Mouse (Mus musculus) mature B cell (primary cell): ENCODE results near the gene Gm45623.

ENCODE experiments used
- in situ Hi-C: fragments of 300-500 bp; cut with MboI; formaldehyde crosslinking; loops from 2 replicates; pipeline ENCODE4 v1.14.3; 2019

Gene Gm45623

DNA sequence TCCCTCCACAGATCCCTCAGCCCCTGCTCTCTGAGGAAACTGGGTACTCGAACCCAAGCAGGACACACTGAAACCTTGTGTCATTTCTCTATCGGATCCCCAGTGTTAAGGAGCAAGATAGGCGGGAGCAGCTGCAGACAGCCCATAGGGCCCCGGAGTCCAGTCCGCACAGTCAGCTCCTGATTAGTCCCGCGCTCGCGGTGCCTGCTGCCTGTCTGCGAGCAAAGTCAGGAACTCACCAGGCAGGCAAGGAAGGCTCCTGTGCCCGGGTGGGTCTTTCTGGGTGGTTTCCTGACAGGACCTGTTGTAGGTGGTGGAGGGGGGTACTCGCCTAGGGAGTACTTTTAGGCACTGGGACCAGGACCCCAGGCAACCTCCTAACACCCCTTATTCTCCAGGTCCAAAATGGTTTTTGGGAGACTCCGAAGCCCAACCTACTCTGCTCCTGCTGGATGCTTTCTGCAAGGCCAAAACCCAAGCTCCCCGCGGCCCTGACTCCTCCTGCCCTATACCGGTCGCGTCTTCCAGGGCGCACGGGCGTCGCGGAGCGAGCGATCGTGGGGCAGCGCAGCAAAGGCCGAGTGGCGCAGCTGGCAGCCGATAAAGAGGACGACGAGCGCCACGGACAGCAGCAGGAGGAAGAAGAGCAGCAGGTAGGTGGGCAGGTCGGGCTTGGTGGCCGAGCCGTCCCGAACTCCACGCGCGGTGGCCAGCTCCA is 994 bp downstream of the Gm45623 start:
- in situ Hi-C loops = no loop called here

DNA sequence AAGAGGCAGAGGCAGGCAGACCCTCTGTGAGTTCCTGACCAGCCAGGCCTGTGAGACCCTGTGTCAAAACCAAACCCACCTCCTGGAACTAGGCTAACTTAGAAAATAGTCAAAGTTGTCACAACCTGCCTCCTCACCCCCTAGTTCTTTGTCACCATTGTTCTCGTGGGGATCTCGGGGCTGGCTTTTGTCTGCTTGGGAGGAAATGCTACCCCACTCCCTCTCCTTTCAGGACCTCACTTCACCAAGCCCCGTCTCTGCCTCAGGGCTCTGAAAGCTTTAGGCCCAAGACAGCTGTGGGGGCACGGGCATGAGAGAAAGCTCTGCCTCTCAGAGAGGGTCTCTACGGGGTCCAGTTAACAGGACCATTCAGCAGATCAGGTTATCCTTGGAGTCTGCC is 1.9 kb downstream of the Gm45623 start:
- in situ Hi-C loops = no loop called here

DNA sequence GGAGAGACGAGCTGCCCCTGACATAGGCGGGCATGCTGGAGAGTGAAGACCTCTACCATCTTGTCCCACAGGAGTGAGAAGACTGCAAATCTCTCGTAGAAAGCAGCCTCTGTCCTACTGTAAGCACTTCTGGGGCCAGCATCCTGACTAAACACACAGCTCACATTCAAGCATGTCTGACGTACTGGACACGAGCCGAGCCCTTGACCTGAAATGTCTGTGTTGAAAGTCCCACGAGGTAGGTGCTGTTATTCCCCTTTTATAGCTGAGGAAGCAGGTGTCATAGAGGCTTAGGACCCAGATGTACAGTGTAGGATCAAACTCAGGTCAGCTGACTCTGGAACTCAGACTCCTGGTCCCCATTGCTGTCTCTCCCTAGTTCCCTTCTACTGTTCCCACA is 4.2 kb downstream of the Gm45623 start:
- in situ Hi-C loops = no loop called here

DNA sequence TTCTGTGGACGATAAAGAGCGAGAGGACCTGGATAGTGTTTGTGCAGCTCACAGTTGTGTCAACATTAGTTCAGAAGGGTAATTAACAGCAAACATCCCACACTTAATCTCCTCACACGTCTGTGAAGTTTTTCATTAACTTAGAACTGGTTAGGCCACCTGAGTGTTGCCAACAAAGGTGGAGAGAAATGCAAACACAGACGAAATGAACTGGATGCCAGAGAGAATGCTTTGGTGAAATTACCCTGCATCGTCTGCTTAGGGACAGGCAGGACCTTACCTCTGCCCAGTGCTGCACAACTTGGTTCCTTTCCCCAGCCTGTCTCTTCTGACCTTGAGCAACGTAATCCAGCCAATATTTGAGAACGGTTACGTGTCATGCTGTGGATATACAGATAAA is 6.1 kb downstream of the Gm45623 start:
- in situ Hi-C loops = no loop called here

DNA sequence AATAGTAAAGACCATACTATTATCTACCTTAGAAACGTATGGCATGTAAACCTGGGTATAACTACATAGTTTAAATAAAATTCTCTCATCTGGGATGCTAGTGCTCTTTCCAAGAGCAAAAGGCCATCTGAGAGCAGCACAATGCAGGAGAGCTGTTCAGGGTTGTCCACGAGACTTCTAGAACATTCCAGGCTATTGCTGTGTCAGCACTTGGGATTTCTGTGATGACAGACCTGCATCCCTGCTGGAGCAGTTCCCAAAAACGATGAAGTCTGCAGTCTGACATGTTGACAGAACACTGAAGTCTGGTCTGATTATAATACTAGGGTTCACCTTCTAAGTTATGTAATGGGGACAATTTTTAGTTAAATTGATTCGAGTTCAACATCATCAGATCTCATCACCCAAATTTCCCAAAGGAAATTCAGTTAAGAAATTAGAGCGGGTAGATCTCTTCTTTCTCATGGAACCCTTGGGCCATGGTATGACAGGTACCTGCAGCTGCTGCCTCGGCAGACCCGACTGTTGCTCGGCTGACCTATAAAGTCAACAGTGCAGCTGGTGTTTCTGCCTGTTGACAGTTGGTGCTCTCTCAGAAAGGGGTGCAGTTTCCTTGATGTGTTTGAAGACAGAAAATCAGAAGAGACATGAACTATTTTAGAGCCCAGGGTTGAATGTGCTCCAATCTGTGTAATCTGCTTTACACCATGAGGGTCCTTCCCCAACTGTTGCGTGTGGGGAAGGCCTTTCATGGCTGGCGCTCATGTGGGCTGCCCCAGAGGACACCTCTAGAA is 6.7 kb downstream of the Gm45623 start:
- in situ Hi-C loops = no loop called here

DNA sequence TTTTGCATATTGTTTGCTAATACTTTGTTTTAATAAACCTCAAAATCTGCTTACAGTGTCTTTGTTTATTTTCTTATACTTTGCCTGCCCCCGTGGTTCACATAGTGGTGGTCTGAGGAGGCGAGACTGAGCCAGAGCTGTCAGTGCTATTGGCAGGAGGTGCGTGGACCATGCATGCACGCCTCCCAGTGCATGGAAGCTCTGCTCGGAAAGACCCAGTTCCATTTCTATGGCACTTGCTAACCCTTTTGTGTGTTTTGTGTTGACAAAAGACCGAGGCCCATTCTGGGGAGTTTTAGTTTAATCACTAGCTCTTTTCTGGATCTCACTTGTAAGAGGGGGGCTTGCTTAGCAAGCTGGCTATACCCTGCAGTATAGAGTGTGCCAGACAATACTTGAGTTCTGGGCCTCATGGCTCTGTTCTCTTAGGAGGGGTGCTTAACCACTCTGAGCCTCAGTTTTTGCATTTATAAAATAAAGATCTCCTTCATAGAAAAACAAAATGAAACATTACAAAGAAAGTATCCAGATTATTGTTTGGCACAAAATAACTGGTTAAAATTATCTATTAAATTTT is 11.2 kb downstream of the Gm45623 start:
- in situ Hi-C loops = no loop called here

DNA sequence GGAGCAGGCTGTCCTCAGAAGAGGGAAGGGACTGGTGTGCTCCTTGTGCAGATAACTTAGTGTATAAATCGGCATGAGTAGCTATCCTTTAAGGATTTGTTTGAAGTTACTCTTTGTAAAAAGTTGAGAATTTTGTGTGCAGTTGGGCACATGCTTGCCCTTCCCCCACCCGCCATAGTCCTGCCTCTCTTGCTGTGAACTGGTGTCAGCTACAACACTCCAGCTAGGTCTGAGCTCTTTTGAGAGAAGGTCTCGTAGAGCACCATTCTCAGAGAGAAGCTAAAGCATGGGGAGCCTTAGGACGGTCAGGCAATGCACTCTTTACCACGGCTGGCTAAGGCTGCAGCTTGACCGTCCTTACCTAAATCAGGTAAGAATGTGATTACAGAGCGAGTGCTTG is 11.9 kb downstream of the Gm45623 start:
- in situ Hi-C loops = no loop called here

DNA sequence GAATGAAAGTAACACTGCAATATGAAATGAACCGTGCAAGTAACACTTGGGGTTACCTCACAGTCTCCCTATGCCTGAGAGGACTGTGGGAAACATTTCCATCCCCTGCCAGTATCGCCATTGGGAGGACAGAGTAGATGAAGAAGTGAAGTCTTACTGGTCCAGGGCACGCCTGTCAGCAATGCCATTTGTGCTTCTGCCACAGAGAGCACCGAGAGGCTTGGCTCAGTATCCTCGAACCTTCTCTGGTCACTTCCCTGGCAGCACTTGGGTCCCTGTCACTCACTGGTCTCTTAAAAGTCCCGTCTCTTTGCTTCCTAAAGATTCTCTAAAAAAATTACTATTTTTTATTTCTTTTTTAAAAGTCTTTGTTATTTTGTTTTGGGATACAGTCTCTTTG is 13.1 kb downstream of the Gm45623 start:
- in situ Hi-C loops = no loop called here

DNA sequence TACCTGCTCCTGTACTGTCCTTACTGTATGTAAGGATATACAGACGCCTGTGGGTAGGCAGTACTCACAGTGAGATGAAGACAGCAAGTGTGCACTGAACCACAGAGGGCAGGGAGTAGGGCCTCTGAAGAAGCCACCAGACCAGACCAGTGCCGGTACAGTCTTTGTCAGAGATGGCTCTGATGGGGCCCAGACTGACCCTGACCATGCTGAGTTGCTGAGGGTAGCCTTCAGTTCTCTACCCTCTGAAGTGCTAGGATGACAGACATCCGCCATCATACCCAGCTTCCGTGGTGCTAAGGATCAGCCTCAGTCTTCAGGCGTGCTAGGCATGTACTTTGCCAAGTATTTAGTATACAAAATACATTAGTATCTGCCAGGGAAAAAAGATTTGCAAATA is 14.1 kb downstream of the Gm45623 start:
- in situ Hi-C loops = no loop called here

DNA sequence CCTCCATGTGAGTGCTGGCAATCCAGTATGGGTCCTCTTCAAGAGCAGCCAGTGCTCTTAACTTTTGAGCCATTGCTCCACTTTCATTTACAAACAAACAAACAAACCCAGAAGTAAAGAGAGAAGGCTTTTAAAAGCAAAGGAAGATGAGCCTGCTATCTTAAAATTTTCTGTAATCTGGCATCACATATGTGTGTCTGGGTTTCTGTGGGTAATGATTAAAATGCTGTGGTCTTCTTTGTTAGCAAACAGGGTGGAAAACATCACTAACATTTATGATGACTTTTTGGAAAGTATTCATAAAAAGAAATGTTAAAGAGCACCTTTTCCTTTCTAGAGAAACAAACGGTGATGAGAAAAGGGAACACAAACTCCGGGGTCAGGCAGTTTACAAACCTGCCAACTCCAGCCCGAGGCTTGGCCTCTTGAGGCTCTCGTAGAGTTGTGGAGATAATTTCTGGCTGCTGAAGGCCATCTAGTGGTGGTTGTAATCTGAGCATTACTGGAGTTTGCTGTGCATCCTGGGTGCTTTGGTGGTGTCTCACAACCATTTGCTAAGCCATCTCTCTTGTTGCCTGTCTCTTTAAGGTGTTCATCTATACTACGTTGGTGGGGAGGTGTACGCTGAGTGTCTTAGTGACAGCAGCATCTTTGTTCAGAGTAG is 18.3 kb downstream of the Gm45623 start:
- in situ Hi-C loops = no loop called here

DNA sequence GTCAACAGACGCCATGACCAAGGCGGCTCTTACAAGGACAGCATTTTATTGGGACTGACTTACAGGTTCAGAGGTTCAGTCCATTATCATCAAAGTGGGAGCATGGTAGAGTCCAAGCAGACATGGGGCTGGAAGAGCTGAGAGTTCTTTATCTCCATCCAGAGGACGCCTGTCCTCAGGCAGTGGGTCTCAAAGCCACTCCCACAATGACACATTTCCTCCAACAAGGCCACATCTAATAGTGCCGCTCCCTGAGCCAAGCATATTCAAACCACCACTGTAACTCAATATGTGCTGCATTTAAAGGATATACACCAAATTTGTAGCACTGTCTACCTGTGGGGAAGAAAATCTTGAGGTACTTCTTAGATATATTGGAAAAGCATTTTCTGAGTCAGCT is 19.0 kb downstream of the Gm45623 start:
- in situ Hi-C loops = no loop called here

DNA sequence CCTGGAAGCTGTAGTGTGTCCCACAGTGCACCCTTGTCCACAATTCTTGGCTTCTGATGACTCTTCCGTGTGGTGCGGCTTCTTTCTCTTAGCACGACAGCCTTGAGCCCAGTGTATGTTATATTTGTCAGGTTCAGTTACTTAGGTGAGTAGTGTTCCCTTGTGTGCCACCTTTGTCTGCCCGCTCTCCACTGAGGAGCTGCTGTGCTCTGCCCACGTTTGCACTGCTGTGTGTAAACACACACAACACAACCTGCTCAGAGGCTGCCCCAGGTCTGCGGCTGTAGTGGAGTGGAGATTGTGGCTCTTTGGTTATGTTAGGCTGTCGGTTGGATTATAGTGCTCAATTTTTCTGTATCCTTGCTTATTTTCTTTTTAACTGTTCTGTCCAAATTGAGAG is 24.6 kb downstream of the Gm45623 start:
- in situ Hi-C loops = no loop called here

DNA sequence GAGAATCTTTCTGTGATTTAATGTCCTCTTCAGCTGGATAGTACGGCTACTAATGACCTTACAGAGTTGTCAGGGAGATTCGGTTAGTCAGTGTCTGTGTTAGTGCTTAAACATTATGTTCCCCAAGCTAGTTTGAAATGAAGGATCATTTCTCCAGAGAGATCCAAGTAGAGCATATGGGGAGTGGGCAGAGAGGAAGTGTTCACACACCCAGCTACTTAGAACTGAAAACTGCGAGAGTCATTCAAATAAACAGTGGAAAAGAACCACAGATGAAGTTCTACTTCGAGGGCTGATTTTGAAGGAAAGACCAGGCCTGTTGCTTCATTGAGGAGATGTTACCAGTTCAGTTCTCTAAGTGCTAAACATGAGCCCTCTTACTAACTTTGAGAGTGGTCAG is 27.1 kb downstream of the Gm45623 start:
- in situ Hi-C loops = no loop called here

DNA sequence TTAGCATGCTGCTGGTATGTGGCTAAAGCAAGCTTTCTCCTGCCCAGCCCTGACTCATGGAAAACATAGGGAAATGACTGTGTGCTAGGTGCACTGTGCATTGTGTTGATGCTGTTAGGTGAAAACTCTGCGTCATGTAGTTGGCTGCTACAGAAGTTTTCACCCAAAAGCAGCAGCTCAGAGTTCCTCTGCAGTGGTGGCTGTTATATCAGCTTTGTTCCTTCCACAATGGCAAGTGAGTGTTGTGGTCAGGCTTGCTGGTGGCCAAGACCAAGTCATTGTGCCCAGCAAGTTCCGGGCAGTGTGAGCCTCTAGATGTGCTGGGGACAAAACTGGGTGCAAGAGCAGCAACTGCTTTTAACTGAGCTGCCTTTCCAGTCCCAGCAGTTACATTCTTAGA is 41.4 kb downstream of the Gm45623 start:
- in situ Hi-C loops = no loop called here

DNA sequence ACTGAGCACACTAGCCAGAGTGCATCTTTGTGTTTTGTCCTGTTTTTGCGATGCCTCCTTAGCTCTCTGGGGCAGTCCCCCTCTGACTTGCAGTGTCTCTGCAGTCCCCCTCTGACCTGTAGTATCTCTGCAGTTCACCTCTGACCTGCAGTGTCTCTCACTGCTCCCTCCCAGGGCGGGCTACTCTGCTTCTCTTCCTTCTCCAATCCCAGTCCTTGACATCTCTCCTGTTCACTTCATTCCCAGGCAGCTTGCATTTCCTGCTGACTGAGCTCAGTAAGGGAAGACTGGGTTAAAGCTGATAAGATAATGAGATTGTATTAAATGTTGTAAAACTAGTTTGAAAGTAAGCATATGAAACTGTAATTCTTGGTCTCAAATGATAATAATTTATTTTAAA is 43.0 kb downstream of the Gm45623 start:
- in situ Hi-C loops = no loop called here

DNA sequence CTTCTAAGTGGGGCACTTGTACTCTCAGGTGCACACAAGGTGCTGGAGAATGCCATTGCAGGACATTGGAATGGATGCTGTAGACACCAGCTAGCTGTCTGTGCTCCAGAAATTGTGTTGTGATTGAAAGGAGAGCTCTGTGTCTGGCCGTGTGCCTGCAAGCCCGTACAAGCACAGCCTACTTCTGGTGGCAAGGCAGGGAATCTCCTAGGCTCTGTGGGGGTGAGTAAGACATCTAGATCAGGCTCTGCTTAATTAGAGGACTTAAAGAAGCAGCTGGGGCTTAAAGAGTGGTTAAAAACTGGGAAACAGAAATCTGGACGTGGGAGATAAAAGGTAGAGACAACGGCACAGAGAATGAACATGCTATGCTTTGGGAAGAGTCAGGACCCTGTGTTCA is 46.0 kb downstream of the Gm45623 start:
- in situ Hi-C loops = no loop called here

DNA sequence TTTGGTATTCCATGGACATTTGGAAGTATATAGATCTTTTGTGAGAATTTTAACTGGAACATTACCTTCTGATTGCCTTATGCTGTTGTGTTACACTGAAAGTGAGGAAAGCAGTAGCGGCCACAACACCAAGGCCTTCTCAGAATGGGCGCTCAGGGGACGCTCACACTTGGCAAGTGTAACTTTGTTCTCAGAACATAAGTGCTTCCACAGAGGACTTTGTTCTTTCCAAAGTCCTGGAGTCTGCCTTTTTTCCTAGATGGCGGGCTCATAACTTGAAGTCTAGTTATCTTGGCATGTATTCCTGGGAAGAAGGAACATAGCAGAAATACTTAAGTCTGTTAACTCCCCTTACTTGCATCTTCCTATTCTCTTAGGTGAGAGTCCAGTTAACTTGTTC is 46.5 kb downstream of the Gm45623 start:
- in situ Hi-C loops = no loop called here

DNA sequence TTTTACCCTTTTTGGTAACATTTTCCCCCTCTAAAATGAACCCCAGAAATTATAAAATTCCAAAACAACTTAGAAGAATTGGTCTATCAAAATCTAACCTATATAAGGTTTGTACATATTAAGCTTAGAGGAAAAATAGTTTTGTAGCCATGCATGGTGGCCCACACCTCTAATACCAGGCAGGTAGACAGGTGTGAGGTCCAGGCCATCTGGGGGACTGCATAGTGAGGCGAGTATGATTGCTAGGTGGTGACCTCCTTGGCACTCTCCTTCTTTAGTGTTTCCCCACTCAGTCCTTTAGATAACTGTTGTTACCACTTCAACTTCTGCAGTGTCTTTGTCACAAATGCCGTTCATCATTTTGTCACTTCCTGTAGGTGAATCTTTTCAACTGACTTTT is 49.0 kb downstream of the Gm45623 start:
- in situ Hi-C loops = no loop called here

DNA sequence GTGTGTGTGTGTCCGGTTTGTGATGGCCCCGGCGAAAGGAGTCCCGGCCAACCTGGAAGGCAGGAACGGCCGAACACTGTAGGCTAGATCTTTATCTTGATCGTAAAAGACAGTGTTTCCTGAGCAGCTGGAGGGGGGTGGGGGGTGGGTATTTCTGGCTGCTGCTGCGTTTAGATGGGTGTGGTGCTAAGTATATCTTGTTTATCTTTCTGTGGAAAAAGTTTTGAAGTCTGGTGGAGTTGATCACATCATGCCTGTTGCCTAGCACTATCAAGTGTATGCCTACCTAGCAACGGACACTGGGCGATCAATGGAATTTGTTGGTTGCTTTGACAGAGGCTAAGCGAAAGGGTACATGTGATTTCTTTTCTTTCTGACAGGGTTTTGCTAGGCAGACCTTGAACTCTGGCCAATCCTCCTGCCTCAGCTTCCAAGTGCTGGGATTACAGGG is 49.7 kb downstream of the Gm45623 start:
- in situ Hi-C loops = no loop called here

DNA sequence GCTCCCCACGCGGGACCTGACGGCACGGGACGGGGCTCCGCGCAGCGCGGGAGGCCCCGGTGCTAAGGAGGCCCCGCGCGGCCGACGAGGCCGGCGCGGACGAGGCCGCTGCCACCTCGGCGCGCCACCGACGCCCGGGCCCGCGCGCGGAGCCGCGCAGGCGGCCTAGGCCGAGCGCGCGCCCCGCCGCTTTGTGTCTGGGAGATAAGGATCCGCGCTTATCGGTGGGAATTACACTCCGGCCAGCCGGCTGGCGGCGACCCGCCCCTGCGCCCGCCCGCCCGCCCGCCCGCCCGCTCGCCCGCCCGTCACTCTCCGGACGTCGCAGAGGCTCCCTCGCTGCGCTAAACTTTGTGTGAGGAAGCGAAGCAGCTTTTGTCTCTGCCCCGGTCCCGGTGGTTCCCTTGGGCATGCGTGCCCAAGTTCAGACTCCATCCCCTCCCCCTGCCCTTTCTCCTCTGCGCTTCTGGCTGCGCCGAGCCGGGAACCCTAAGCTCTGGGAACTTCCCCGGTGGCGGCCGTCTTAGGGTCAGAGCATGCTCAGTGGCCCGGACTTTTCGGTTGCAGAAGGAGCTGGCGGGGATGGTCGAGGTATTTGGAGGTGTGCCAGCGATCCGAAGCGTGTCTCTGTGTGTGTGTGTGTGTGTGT is 50.3 kb downstream of the Gm45623 start:
- in situ Hi-C loops = no loop called here

DNA sequence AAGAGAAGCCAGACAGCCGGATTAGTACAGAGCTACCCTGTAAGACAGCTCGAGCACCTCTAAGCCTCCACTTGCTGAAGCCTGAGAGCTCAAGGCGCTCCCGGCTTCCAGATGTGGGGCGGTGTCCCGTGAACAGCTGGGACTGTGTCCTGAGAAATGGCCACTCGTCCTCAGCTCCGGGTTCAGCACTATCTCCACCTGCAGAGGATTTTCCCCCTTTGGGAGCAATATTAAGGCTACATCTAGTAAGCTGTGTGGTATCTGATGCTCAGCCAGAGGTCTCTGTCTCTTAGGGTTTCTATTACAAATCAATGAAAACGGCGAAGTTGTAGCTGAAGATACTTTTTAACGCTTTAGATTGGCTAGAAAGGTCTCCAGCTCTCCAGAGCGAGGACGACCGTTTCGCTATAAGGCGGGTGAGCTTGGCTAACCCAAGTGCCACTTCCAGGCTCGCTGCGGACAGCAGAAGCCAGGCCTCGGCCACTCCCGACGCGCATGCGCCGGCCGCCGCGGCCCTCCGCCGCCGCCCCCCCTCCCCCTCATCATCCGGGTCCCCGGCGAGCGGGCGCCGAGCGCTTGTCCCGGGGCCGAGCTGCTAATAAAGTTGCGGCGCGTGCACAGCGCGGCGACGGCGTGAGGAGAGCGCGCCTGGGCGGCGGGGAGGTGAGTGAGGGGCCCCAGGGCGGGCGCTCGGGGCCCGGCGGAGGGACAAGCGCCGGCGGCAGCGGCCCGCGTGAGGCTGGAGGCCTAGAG is 51.0 kb downstream of the Gm45623 start, which contains the start of gene Smad5:
Gene Smad5 (plus strand): TSS at position 542 of the 753 bp plus-strand sequence.
- in situ Hi-C loops = no loop called here
